Mouse (Mus musculus) layer of hippocampus, adult 8-10 months (tissue): ENCODE data around the gene Aqp5. TPM values are rescaled to one million over a fixed set of nuclear protein-coding genes. Genes with fewer than 3 reads are reported as not detected.

Experiments used
- DNase-seq, 2 experiments: peaks; one replicate each; pipeline ENCODE4 v3.0.0; 2022; ENCODE audit warnings: low spot score in 2 of 2
- total RNA-seq, 4 experiments: library from RNA; stranded (reverse); gene quantifications; 2 replicates each; pipeline ENCODE4 v1.2.4; 2022

The Aqp5 gene
- total RNA-seq, 4 experiments from 2014 or later: not detected

- no peak for DNase-seq
These were observed 47.0 kb downstream of the Aqp5 start for GRCm38 (mm10) chr15:99637405-99638123.

GRCm38 (mm10) chr15:99638124-99638485 is 47.5 kb downstream of the Aqp5 start:
- no peak for DNase-seq

- DNase-seq: no peak
These were observed 52.0 kb downstream of the Aqp5 start for GRCm38 (mm10) chr15:99642622-99643021.

GRCm38 (mm10) chr15:99643832-99644231 is 53.2 kb downstream of the Aqp5 start:
- no peak for DNase-seq

Other genes with a start within 250 kb of the Aqp5 start
- 10 to 100 TPM in 3 of 4 experiments, 1 to 10 TPM in 1; 8.9 to 19.6 (median 14.1) TPM for gene Fmnl3, start 220.3 kb upstream of the Aqp5 start, total RNA-seq
- 100 to 1,000 TPM; 349 to 403 (median 360) TPM for gene Tmbim6, start 197.9 kb upstream of the Aqp5 start, total RNA-seq
- 10 to 100 TPM; 15.5 to 24.3 (median 19.8) TPM for gene Nckap5l, start 133.0 kb upstream of the Aqp5 start, total RNA-seq
- gene Bcdin3d, start 116.1 kb upstream of the Aqp5 start, total RNA-seq: 1 to 10 TPM; 4.9 to 6.1 (median 5.3) TPM
- gene Faim2, start 62.6 kb upstream of the Aqp5 start, total RNA-seq: 100 to 1,000 TPM; 370 to 420 (median 399) TPM
- under 1 TPM in 1 of 4 experiments, not detected in 3; 0.32 TPM for gene Aqp2, start 11.7 kb upstream of the Aqp5 start, total RNA-seq
- under 1 TPM in 1 of 4 experiments, not detected in 3; 0.36 TPM for gene Aqp6, start 10.6 kb downstream of the Aqp5 start, total RNA-seq
- 1 to 10 TPM; 4.0 to 6.1 (median 4.8) TPM for gene Racgap1, start 60.9 kb downstream of the Aqp5 start, total RNA-seq
- 10 to 100 TPM; 29.0 to 38.6 (median 34.0) TPM for gene Asic1, start 79.6 kb downstream of the Aqp5 start, total RNA-seq
- gene Smarcd1, start 111.3 kb downstream of the Aqp5 start, total RNA-seq: 100 to 1,000 TPM; 106 to 125 (median 113) TPM
- gene Gm17349, start 114.7 kb downstream of the Aqp5 start, total RNA-seq: 1 to 10 TPM; 4.6 to 6.4 (median 5.5) TPM
- gene Gpd1, start 126.7 kb downstream of the Aqp5 start, total RNA-seq: 100 to 1,000 TPM; 102 to 138 (median 117) TPM
- gene Cox14, start 134.8 kb downstream of the Aqp5 start, total RNA-seq: 100 to 1,000 TPM; 103 to 125 (median 111) TPM
- 10 to 100 TPM; 24.9 to 34.7 (median 31.4) TPM for gene Cers5, start 182.1 kb downstream of the Aqp5 start, total RNA-seq